Mouse (Mus musculus): ENCODE results near the gene Gm49776. TPM values are rescaled to one million over a fixed set of nuclear protein-coding genes. Genes with fewer than 3 reads are reported as not detected.
A peak's percentile ranks its signal among the peaks of the same experiment; 100 is the strongest.
"Not testable (repeated sequence)": the region's sequence is repeated elsewhere in the genome, so short reads cannot be mapped to it uniquely, and the experiment has no call there.

Gene Gm49776
- polyA plus RNA-seq, 1 experiment from 2014 or later, result not detected

GRCm38 (mm10) chr16:18201620-18202019 is 56.5 kb downstream of the Gm49776 start:
- Histone ChIP-seq H3K9ac (ENCODE audit: low read length) (no peak overlapping the region), H3K4me2 (ENCODE audit: low read depth, low read length, severe bottlenecking) (no peak overlapping the region), H3K4me1 (replicated peaks; ENCODE audit: control insufficient read depth, insufficient read depth, low read length) (peaks cover 4% of the 10 kb centered on the region; the same call in 1 of the 2 replicates), H3K27ac (ENCODE audit: low read depth, low read length) (no peak overlapping the region), H3K36me3 (ENCODE audit: control insufficient read depth, insufficient read depth, low read length) (no peaks in the 10 kb centered on the region), H3K9me3 (ENCODE audit: control insufficient read depth, low read length) (no peaks in the 10 kb centered on the region), H3K4me3 (ENCODE audit: low read depth, low read length) (no peak overlapping the region), H3K27me3 (ENCODE audit: control insufficient read depth, insufficient read depth, low read length) (no peaks in the 10 kb centered on the region)
- 42% methylated on average over 1 of the region's 1 CpGs for WGBS
- no peak for ATAC-seq (replicated peaks; ENCODE audit: low FRiP score)
- no peak for DNase-seq (ENCODE audit: low spot score)

GRCm38 (mm10) chr16:18200062-18200461 is 58.1 kb downstream of the Gm49776 start:
- Histone ChIP-seq H3K9ac (ENCODE audit: low read length) (no peak overlapping the region), H3K27me3 (ENCODE audit: control insufficient read depth, insufficient read depth, low read length) (no peaks in the 10 kb centered on the region), H3K4me2 (ENCODE audit: low read depth, low read length, severe bottlenecking) (no peak overlapping the region), H3K27ac (ENCODE audit: low read depth, low read length) (no peak overlapping the region), H3K4me1 (replicated peaks; ENCODE audit: control insufficient read depth, insufficient read depth, low read length) (peaks cover 4% of the 10 kb centered on the region; the same call in 1 of the 2 replicates), H3K9me3 (ENCODE audit: control insufficient read depth, low read length) (no peaks in the 10 kb centered on the region), H3K36me3 (ENCODE audit: control insufficient read depth, insufficient read depth, low read length) (no peaks in the 10 kb centered on the region), H3K4me3 (ENCODE audit: low read depth, low read length) (no peak overlapping the region)
- 95% methylated on average over 2 of the region's 2 CpGs for WGBS
- ATAC-seq (replicated peaks; ENCODE audit: low FRiP score) (no peak), DNase-seq (ENCODE audit: low spot score) (no peak)

- Histone ChIP-seq H3K4me1 (replicated peaks; ENCODE audit: control insufficient read depth, insufficient read depth, low read length) (peaks cover 4% of the 10 kb centered on the region; the same call in 1 of the 2 replicates), H3K27me3 (ENCODE audit: control insufficient read depth, insufficient read depth, low read length) (no peaks in the 10 kb centered on the region), H3K4me2 (ENCODE audit: low read depth, low read length, severe bottlenecking) (no peak overlapping the region), H3K9me3 (ENCODE audit: control insufficient read depth, low read length) (no peaks in the 10 kb centered on the region), H3K4me3 (ENCODE audit: low read depth, low read length) (no peak overlapping the region), H3K9ac (ENCODE audit: low read length) (no peak overlapping the region), H3K27ac (ENCODE audit: low read depth, low read length) (no peak overlapping the region), H3K36me3 (ENCODE audit: control insufficient read depth, insufficient read depth, low read length) (no peaks in the 10 kb centered on the region)
- ATAC-seq (replicated peaks; ENCODE audit: low FRiP score) (no peak), DNase-seq (ENCODE audit: low spot score) (no peak)
- 69% methylated on average over 10 of the region's 10 CpGs for WGBS
These were observed 59.6 kb downstream of the Gm49776 start for GRCm38 (mm10) chr16:18198365-18199098.

DNA sequence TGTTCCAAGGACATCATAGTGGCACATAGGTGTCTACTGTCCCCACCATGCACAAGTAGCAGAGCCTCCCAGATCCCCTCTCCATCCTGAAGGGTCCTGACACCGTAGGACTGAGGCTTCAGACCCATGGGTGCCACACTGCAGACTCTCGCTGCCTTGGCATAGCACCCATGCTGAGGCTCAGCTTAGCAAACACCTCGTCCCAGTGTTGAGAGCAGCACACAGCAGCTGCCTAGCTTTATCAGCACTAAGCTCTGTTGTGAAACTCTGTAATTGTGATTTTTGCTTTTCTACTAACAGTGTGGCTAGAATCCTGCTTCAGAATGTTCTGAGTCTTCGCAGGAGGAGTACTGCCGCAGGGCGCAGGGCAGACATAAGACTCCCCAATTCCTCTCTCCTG is 60.2 kb downstream of the Gm49776 start:
- H3K9ac ChIP-seq (ENCODE audit: low read length), result no peak overlapping the region
- 80% methylated on average over 6 of the region's 6 CpGs for WGBS
- peaks cover 4% of the 10 kb centered on the region; the same call in 1 of the 2 replicates for H3K4me1 ChIP-seq (replicated peaks; ENCODE audit: control insufficient read depth, insufficient read depth, low read length)

DNA sequence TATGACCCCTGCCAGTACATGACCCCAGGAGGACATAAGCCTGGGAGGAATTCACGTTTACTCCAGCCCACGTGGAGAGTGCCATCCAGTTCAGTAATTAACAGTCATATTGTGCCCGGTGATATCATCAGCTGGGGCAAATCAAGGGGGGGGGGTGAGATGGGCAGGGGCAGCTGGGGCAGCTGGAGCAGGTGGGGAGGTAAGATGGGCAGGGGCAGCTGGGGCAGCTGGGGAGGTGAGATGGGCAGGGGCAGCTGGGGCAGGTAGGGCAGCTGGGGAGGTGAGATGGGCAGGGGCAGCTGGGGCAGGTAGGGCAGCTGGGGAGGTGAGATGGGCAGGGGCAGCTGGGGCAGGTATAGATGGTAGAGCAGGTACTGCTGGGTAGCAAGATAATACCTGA is 62.6 kb downstream of the Gm49776 start:
- not testable (repeated sequence) for H3K4me1 ChIP-seq (replicated peaks; ENCODE audit: control insufficient read depth, insufficient read depth, low read length); H3K9ac ChIP-seq (ENCODE audit: low read length); H3K4me3 ChIP-seq (ENCODE audit: low read depth, low read length); H3K4me2 ChIP-seq (ENCODE audit: low read depth, low read length, severe bottlenecking); DNase-seq (ENCODE audit: low spot score); ATAC-seq (replicated peaks; ENCODE audit: low FRiP score); H3K27ac ChIP-seq (ENCODE audit: low read depth, low read length); H3K27me3 ChIP-seq (ENCODE audit: control insufficient read depth, insufficient read depth, low read length); H3K36me3 ChIP-seq (ENCODE audit: control insufficient read depth, insufficient read depth, low read length); H3K9me3 ChIP-seq (ENCODE audit: control insufficient read depth, low read length)
- WGBS, result 46% methylated on average over 3 of the region's 3 CpGs

More for the DNA sequence above, 60.2 kb downstream of the Gm49776 start:
- Histone ChIP-seq H3K27ac (ENCODE audit: low read depth, low read length) (no peak overlapping the region), H3K36me3 (ENCODE audit: control insufficient read depth, insufficient read depth, low read length) (no peaks in the 10 kb centered on the region), H3K27me3 (ENCODE audit: control insufficient read depth, insufficient read depth, low read length) (no peaks in the 10 kb centered on the region), H3K4me2 (ENCODE audit: low read depth, low read length, severe bottlenecking) (no peak overlapping the region), H3K4me3 (ENCODE audit: low read depth, low read length) (no peak overlapping the region), H3K9me3 (ENCODE audit: control insufficient read depth, low read length) (no peaks in the 10 kb centered on the region)
- ATAC-seq (replicated peaks; ENCODE audit: low FRiP score) (no peak), DNase-seq (ENCODE audit: low spot score) (no peak)

MicroRNAs encoded within 50 kb of the gene (microRNA counts, 519-probe panel; counts per million panel counts)
- microRNA mmu-miR-1306, result 31.2 counts per million

Small RNA genes lying within 50 kb of the gene (microRNA-seq; reads per million reads assigned to microRNA genes)
- 16.0 reads per million, percentile 10 among the genes with 10 or more reads in this experiment for gene Gm24572 (ENCODE audit: insufficient number of aligned reads)
- gene Mir1306 (ENCODE audit: insufficient number of aligned reads), result 635 reads per million, percentile 62 among the genes with 10 or more reads in this experiment

Other genes with a start within 250 kb of the Gm49776 start
- gene Dgcr6, start 205.5 kb downstream of the Gm49776 start, polyA plus RNA-seq (2014; fragmentation: Nextera tagmentation; extraction: Ambion mirVana), result 134 and 148 TPM in 2 replicates
- gene Prodh, start 168.1 kb downstream of the Gm49776 start, polyA plus RNA-seq (2014; fragmentation: Nextera tagmentation; extraction: Ambion mirVana), result 10.2 and 12.2 TPM in 2 replicates
- gene Rtn4r, start 130.7 kb downstream of the Gm49776 start, polyA plus RNA-seq (2014; fragmentation: Nextera tagmentation; extraction: Ambion mirVana), result 3.2 and 4.0 TPM in 2 replicates
- not detected in 2 replicates for gene Ccdc188, start 40.4 kb downstream of the Gm49776 start, polyA plus RNA-seq (2014; fragmentation: Nextera tagmentation; extraction: Ambion mirVana)
- 15.8 and 18.6 TPM in 2 replicates for gene Zdhhc8, start 23.2 kb downstream of the Gm49776 start, polyA plus RNA-seq (2014; fragmentation: Nextera tagmentation; extraction: Ambion mirVana)
- gene Trmt2a, start 9.6 kb downstream of the Gm49776 start, polyA plus RNA-seq (2014; fragmentation: Nextera tagmentation; extraction: Ambion mirVana), result 110 TPM in 2 replicates
- 1,172 and 1,252 TPM in 2 replicates for gene Ranbp1, start 9.6 kb downstream of the Gm49776 start, polyA plus RNA-seq (2014; fragmentation: Nextera tagmentation; extraction: Ambion mirVana)
- gene Dgcr8, start 30.9 kb upstream of the Gm49776 start, polyA plus RNA-seq (2014; fragmentation: Nextera tagmentation; extraction: Ambion mirVana), result 49.1 and 52.4 TPM in 2 replicates
- gene Tango2, start 89.8 kb upstream of the Gm49776 start, polyA plus RNA-seq (2014; fragmentation: Nextera tagmentation; extraction: Ambion mirVana), result 39.1 and 40.4 TPM in 2 replicates
- gene Arvcf, start 89.9 kb upstream of the Gm49776 start, polyA plus RNA-seq (2014; fragmentation: Nextera tagmentation; extraction: Ambion mirVana), result 99.4 and 103 TPM in 2 replicates
- gene Txnrd2, start 168.1 kb upstream of the Gm49776 start, polyA plus RNA-seq (2014; fragmentation: Nextera tagmentation; extraction: Ambion mirVana), result 24.8 and 26.7 TPM in 2 replicates
- 53.6 and 55.2 TPM in 2 replicates for gene Comt, start 168.5 kb upstream of the Gm49776 start, polyA plus RNA-seq (2014; fragmentation: Nextera tagmentation; extraction: Ambion mirVana)
- gene Gnb1l, start 240.4 kb upstream of the Gm49776 start, polyA plus RNA-seq (2014; fragmentation: Nextera tagmentation; extraction: Ambion mirVana), result 14.9 and 17.7 TPM in 2 replicates
- 2.6 and 3.8 TPM in 2 replicates for gene Rtl10, start 240.6 kb upstream of the Gm49776 start, polyA plus RNA-seq (2014; fragmentation: Nextera tagmentation; extraction: Ambion mirVana)

Data from forebrain, embryonic 11.5 days (tissue).